Mouse (Mus musculus) brain, embryonic 14.5 days (tissue): ENCODE results near the gene Adora3.

ENCODE experiments used
- CTCF ChIP-seq: fragments of 200-500 bp; IDR thresholded peaks from 2 replicates; pipeline ENCODE4 v1.5.1; 2012; ENCODE audit warnings: inconsistent platforms, mild to moderate bottlenecking, moderate library complexity, borderline replicate concordance; ENCODE audit not compliant: insufficient read depth, insufficient read length; ENCODE audit errors: extremely low read depth
- POLR2A ChIP-seq: fragments of 200-500 bp; IDR thresholded peaks from 2 replicates; pipeline ENCODE4 v1.6.1; 2012; ENCODE audit warnings: mild to moderate bottlenecking, inconsistent platforms, borderline replicate concordance; ENCODE audit not compliant: poor library complexity, insufficient read depth, insufficient read length, severe bottlenecking; ENCODE audit errors: extremely low read depth

GRCm38 (mm10) chr3:105898325-105898724 is 27.7 kb downstream of the Adora3 start:
- no peak for TF ChIP-seq CTCF
- no peak for TF ChIP-seq POLR2A
